Mouse (Mus musculus) MEL-GATA-1-ER (cell line): ENCODE measurements around the gene Gm6351.
"Not testable (repeated sequence)": the region's sequence is repeated elsewhere in the genome, so short reads cannot be mapped to it uniquely, and the experiment has no call there.

Source experiments
- DNase-seq: peaks from one replicate; pipeline ENCODE4 v3.0.0-alpha.2; 2012; ENCODE audit warnings: low read depth; ENCODE audit errors: extremely low read depth

Gm6351 gene

GRCm38 (mm10) chr5:94076085-94076484 lies at the start of gene Gm6351:
TSS of gene Gm6351 (plus strand) at chr5:94076385.
- DNase-seq, result not testable (repeated sequence)

GRCm38 (mm10) chr5:94070445-94070844 lies 5.7 kb upstream of the Gm6351 start, which contains the start of gene BC061212:
TSS of gene BC061212 (minus strand) at chr5:94070545.
- DNase-seq, result not testable (repeated sequence)
